Mouse (Mus musculus): ENCODE results near the gene Slc46a2. TPM values are rescaled to one million over a fixed set of nuclear protein-coding genes. Genes with fewer than 3 reads are reported as not detected.

Slc46a2 gene
- total RNA-seq, 2 experiments from 2014 or later = not detected

- no peak for ATAC-seq (replicated peaks; ENCODE audit: low FRiP score, poor library complexity, severe bottlenecking)
Observed at GRCm38 (mm10) chr4:59862335-59862734, 52.5 kb downstream of the Slc46a2 start.

- no peak for ATAC-seq (replicated peaks; ENCODE audit: low FRiP score, poor library complexity, severe bottlenecking)
Observed at GRCm38 (mm10) chr4:59861871-59862270, 53.0 kb downstream of the Slc46a2 start.

GRCm38 (mm10) chr4:59860431-59860830 is 54.4 kb downstream of the Slc46a2 start:
- no peak for ATAC-seq (replicated peaks; ENCODE audit: low FRiP score, poor library complexity, severe bottlenecking)

GRCm38 (mm10) chr4:59859693-59860425 is 55.0 kb downstream of the Slc46a2 start:
- no peak for ATAC-seq (replicated peaks; ENCODE audit: low FRiP score, poor library complexity, severe bottlenecking)

Other genes with a start within 250 kb of the Slc46a2 start
- 7.1 and 15.1 TPM in 2 replicates for gene Inip, start 113.5 kb downstream of the Slc46a2 start, total RNA-seq (2015; ENCODE audit: low replicate concordance)
- gene Inip, start 113.5 kb downstream of the Slc46a2 start, total RNA-seq (2017; ENCODE audit: low replicate concordance) = 15.9 and 23.4 TPM in 2 replicates
- 2.2 and 2.5 TPM in 2 replicates for gene Snx30, start 109.2 kb downstream of the Slc46a2 start, total RNA-seq (2015; ENCODE audit: low replicate concordance)
- gene Snx30, start 109.2 kb downstream of the Slc46a2 start, total RNA-seq (2017; ENCODE audit: low replicate concordance) = 3.1 and 5.0 TPM in 2 replicates
- not detected in 2 replicates for gene Mup4, start 45.7 kb upstream of the Slc46a2 start, total RNA-seq (2015; ENCODE audit: low replicate concordance)
- gene Mup4, start 45.7 kb upstream of the Slc46a2 start, total RNA-seq (2017; ENCODE audit: low replicate concordance) = not detected in 2 replicates
- gene Mup6, start 49.2 kb upstream of the Slc46a2 start, total RNA-seq (2015; ENCODE audit: low replicate concordance) = not detected in 2 replicates
- gene Mup6, start 49.2 kb upstream of the Slc46a2 start, total RNA-seq (2017; ENCODE audit: low replicate concordance) = not detected in 2 replicates
- not detected in 2 replicates for gene Mup7, start 155.4 kb upstream of the Slc46a2 start, total RNA-seq (2015; ENCODE audit: low replicate concordance)
- not detected in 2 replicates for gene Mup7, start 155.4 kb upstream of the Slc46a2 start, total RNA-seq (2017; ENCODE audit: low replicate concordance)
- not detected in 2 replicates for gene Mup2, start 239.2 kb upstream of the Slc46a2 start, total RNA-seq (2015; ENCODE audit: low replicate concordance)
- not detected in 2 replicates for gene Mup2, start 239.2 kb upstream of the Slc46a2 start, total RNA-seq (2017; ENCODE audit: low replicate concordance)